Mouse (Mus musculus) cerebellum, adult 2 months (tissue): ENCODE measurements at regions not wholly inside any gene's neighbourhood (a gene's known extent, or its start where the extent isn't known, plus 50 kb on each side); places are given as distances from the start of the nearest gene placed in this dataset.

Experiments
- DNase-seq, 2 experiments: peaks; one replicate each; pipeline ENCODE4 v3.0.0; 2021
- H3K27ac ChIP-seq: fragments of 200-500 bp; 2 replicates; pipeline ENCODE4 v1.5.1; 2012; ENCODE audit warnings: low read length, control low read depth, inconsistent platforms; ENCODE audit not compliant: insufficient read depth
- H3K27me3 ChIP-seq: fragments of 200-500 bp; 2 replicates; pipeline ENCODE4 v1.6.1; 2012; ENCODE audit warnings: inconsistent platforms, mild to moderate bottlenecking, low read length, moderate library complexity; ENCODE audit not compliant: control insufficient read depth, insufficient read depth
- H3K4me1 ChIP-seq: fragments of 200-500 bp; 2 replicates; pipeline ENCODE4 v1.6.1; 2011; ENCODE audit warnings: low read length; ENCODE audit not compliant: control insufficient read depth, insufficient read depth
- H3K4me3 ChIP-seq: fragments of 200-500 bp; replicated peaks from 2 replicates; pipeline ENCODE3; 2011; ENCODE audit warnings: mild to moderate bottlenecking, low read depth, low read length, control low read depth; ENCODE audit not compliant: insufficient read depth
- CTCF ChIP-seq: fragments of 200-500 bp; IDR thresholded peaks from 2 replicates; pipeline ENCODE4 v1.5.1; 2011; ENCODE audit warnings: low read depth, mild to moderate bottlenecking, control low read depth, low read length, moderate library complexity, borderline replicate concordance; ENCODE audit not compliant: insufficient read depth
- POLR2A ChIP-seq: fragments of 200-500 bp; IDR thresholded peaks from 2 replicates; pipeline ENCODE4 v1.6.1; 2011; ENCODE audit warnings: low read length, control low read depth, borderline replicate concordance; ENCODE audit not compliant: insufficient read depth
- WGBS: fragments of 180-500 bp; shearing (Covaris S2); methylation state at CpG from one replicate; pipeline ENCODE4 v1.1.7; 2018; 5-methylcytosine and 5-hydroxymethylcytosine counted together

GRCm38 (mm10) chr12:97402412-97403396 is 856.6 kb downstream of the Galc start:
- Histone ChIP-seq H3K4me1 (no peaks in the 10 kb centered on the region), H3K27ac (no peak overlapping the region), H3K27me3 (no peaks in the 10 kb centered on the region), H3K4me3 (no peak overlapping the region)
- 20% methylated on average over 10 of the region's 10 CpGs for WGBS
- DNase-seq, result no peak
- TF ChIP-seq CTCF, result no peak
- TF ChIP-seq POLR2A, result no peak

GRCm38 (mm10) chr12:97398582-97398945 is 860.7 kb downstream of the Galc start:
- H3K27me3 ChIP-seq, result no peaks in the 10 kb centered on the region
- TF ChIP-seq CTCF, result no peak
- no peak for TF ChIP-seq POLR2A
- WGBS, result 78% methylated on average over 3 of the region's 3 CpGs
- H3K4me3 ChIP-seq, result no peak overlapping the region
- H3K4me1 ChIP-seq, result no peaks in the 10 kb centered on the region
- no peak for DNase-seq
- H3K27ac ChIP-seq, result no peak overlapping the region

- H3K27me3 ChIP-seq, result no peaks in the 10 kb centered on the region
- 73% methylated on average over 6 of the region's 7 CpGs for WGBS
- H3K4me1 ChIP-seq, result no peaks in the 10 kb centered on the region
- no peak overlapping the region for H3K4me3 ChIP-seq
- no peak for DNase-seq
- TF ChIP-seq CTCF, result no peak
- TF ChIP-seq POLR2A, result no peak
- no peak overlapping the region for H3K27ac ChIP-seq
Measured at GRCm38 (mm10) chr12:97397850-97398581, 861.2 kb downstream of the Galc start.

- H3K4me3 ChIP-seq, result no peak overlapping the region
- H3K4me1 ChIP-seq, result no peaks in the 10 kb centered on the region
- TF ChIP-seq CTCF, result no peak
- no peak for TF ChIP-seq POLR2A
- no peaks in the 10 kb centered on the region for H3K27me3 ChIP-seq
- WGBS, result 73% methylated on average over 3 of the region's 3 CpGs
- no peak overlapping the region for H3K27ac ChIP-seq
- DNase-seq, result no peak
Measured at GRCm38 (mm10) chr12:97361804-97362203, 897.5 kb downstream of the Galc start.

- H3K4me1 ChIP-seq, result no peaks in the 10 kb centered on the region
- no peaks in the 10 kb centered on the region for H3K27me3 ChIP-seq
- no peak overlapping the region for H3K4me3 ChIP-seq
- peak in 1 of 2 experiments; percentile 10 for DNase-seq
- WGBS, result 8% methylated on average over 2 of the region's 2 CpGs
- TF ChIP-seq CTCF, result no peak
- TF ChIP-seq POLR2A, result no peak
- no peak overlapping the region for H3K27ac ChIP-seq
Measured at GRCm38 (mm10) chr12:97360656-97361055, 898.6 kb downstream of the Galc start.

- WGBS, result 16% methylated on average over 3 of the region's 3 CpGs
- DNase-seq, result no peak
Measured at GRCm38 (mm10) chr12:97326582-97326981, 932.7 kb downstream of the Galc start.

GRCm38 (mm10) chr12:97312282-97313040 is 946.8 kb downstream of the Galc start:
- no peak overlapping the region for H3K4me3 ChIP-seq
- H3K27me3 ChIP-seq, result no peaks in the 10 kb centered on the region
- no peaks in the 10 kb centered on the region for H3K4me1 ChIP-seq
- TF ChIP-seq CTCF (no peak), POLR2A (no peak)
- no peak overlapping the region for H3K27ac ChIP-seq
- no peak for DNase-seq
- 81% methylated on average over 5 of the region's 5 CpGs for WGBS

More at GRCm38 (mm10) chr12:97326582-97326981, 932.7 kb downstream of the Galc start:
- no peak for TF ChIP-seq CTCF
- no peak for TF ChIP-seq POLR2A
- no peak overlapping the region for H3K4me3 ChIP-seq
- H3K27me3 ChIP-seq, result no peaks in the 10 kb centered on the region
- no peak overlapping the region for H3K27ac ChIP-seq
- H3K4me1 ChIP-seq, result no peaks in the 10 kb centered on the region

GRCm38 (mm10) chr12:97278792-97279191 is 980.5 kb downstream of the Galc start:
- Histone ChIP-seq H3K27me3 (no peaks in the 10 kb centered on the region), H3K27ac (no peak overlapping the region), H3K4me1 (no peaks in the 10 kb centered on the region), H3K4me3 (no peak overlapping the region)
- no peak for DNase-seq
- WGBS, result 88% methylated on average over 2 of the region's 2 CpGs
- no peak for TF ChIP-seq POLR2A
- TF ChIP-seq CTCF, result no peak
